Comparison of ENCODE assay signal across 20 mouse cellular contexts in the genomic region with DNA sequence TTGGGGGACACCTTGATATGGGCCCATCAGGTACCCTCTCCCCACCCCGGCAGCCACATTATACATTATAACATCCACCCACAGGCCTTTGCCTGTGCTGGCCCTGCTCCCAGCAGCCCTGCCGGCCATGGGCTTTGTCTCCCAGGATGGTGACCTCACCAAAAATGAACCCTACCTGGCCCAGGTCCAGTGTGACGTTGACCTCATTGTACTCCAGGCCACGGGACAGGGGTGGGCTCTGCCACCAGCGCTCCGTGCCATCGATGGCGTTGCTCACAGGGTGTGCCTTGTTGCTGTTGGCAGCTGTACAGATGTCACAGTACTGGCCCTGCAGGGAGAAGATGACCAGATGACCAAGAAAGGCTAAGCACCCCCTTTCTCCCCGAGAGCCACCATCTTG. TPM values are rescaled to one million over a fixed set of nuclear protein-coding genes. Genes with fewer than 3 reads are reported as not detected.
DNase-seq lines count a peak whose midpoint lies in the region; ATAC-seq and TF ChIP-seq lines count a peak whose summit lies in the region.
"Had no signal": no experiment of that assay in that cellular context is flagged by ENCODE, and none has a peak within 500 bp of the region (broad histone marks: within the 10 kb centered on the region; RNA-seq: fewer than 3 reads in every experiment).

No protein-coding gene starts in this region.

- H3K27me3 ChIP-seq in lung, embryonic 14.5 days (ENCODE audit: insufficient read depth, low read length): peaks cover 19% of the 10 kb centered on the region
- H3K27me3 ChIP-seq: intestine, embryonic 15.5 days had no signal

- TF ChIP-seq POLR2A in lung, adult 2 months (IDR thresholded peaks at IDR 0.05; ENCODE audit: borderline replicate concordance, extremely low read depth, low read depth, low read length): no peak

- no peak overlapping the region for H3K4me2 ChIP-seq in lung, embryonic 14.5 days
- H3K4me2 ChIP-seq: hindbrain, embryonic 14.5 days; liver, embryonic 12.5 days; neural tube, embryonic 15.5 days had no signal

- H3K36me3 ChIP-seq in lung, embryonic 14.5 days (ENCODE audit: insufficient read depth): no peaks in the 10 kb centered on the region
- H3K36me3 ChIP-seq: intestine, embryonic 15.5 days; liver, embryonic 12.5 days; neural tube, embryonic 15.5 days had no signal

- WGBS in lung, embryonic 14.5 days: 82% methylated on average over 9 of the region's 9 CpGs
- 28% methylated on average over 9 of the region's 9 CpGs for WGBS in lung, adult 2 months

- ATAC-seq in lung, embryonic 14.5 days (ENCODE audit: insufficient read depth): no peak
- ATAC-seq: forebrain, postnatal 0 days; intestine, embryonic 15.5 days; liver, embryonic 12.5 days had no signal

- no peak for DNase-seq in gastrocnemius, adult 2 months
- DNase-seq in gastrocnemius, postnatal 10 days: no peak
- DNase-seq in lung, embryonic 14.5 days: no peak
- no peak for DNase-seq in lung, adult 2 months
- DNase-seq in kidney, postnatal 10 days: peak; percentile 46
- DNase-seq in lung, postnatal 4 days: peak; percentile 29 to 34
- no peak for DNase-seq in left cerebral cortex, adult 18-20 months (ENCODE audit: low spot score in 2 of 2)
- DNase-seq in ovary, adult 18-20 months (ENCODE audit: low spot score): no peak
- DNase-seq: adrenal gland, postnatal 10 days; cerebellum, adult 11-12 months; forebrain, postnatal 0 days; heart, postnatal 10 days; midbrain, embryonic 14.5 days; thymus, postnatal 14 days had no signal

- peak overlapping the region; percentile 62 for H3K27ac ChIP-seq in gastrocnemius, adult 2 months
- H3K27ac ChIP-seq in lung, embryonic 14.5 days (ENCODE audit: low read depth): peak overlapping the region; percentile 30; the same call in 1 of the 2 replicates
- H3K27ac ChIP-seq: hindbrain, embryonic 14.5 days; liver, embryonic 12.5 days; neural tube, embryonic 15.5 days had no signal

- intact Hi-C loops in gastrocnemius, adult 2 months (cut with DNase I): no loop called here

- no peaks in the 10 kb centered on the region for H3K9me3 ChIP-seq in lung, embryonic 14.5 days (ENCODE audit: low read depth, low read length)
- H3K9me3 ChIP-seq: intestine, embryonic 15.5 days; liver, embryonic 12.5 days; neural tube, embryonic 15.5 days had no signal

- no peak for TF ChIP-seq CTCF in gastrocnemius, adult 2 months (IDR thresholded peaks at IDR 0.05)
- TF ChIP-seq CTCF in lung, embryonic 14.5 days (IDR thresholded peaks at IDR 0.05; ENCODE audit: low read depth): no peak
- no peak for TF ChIP-seq CTCF in lung, adult 2 months (IDR thresholded peaks at IDR 0.05; ENCODE audit: insufficient read depth, low read length)

- no peak overlapping the region for H3K4me3 ChIP-seq in gastrocnemius, adult 2 months
- H3K4me3 ChIP-seq in lung, embryonic 14.5 days (ENCODE audit: low read depth, low read length): no peak overlapping the region
- no peak overlapping the region for H3K4me3 ChIP-seq in lung, adult 2 months (replicated peaks; ENCODE audit: extremely low read depth, low read depth, low read length)
- H3K4me3 ChIP-seq: heart, adult 2 months; intestine, embryonic 15.5 days; liver, embryonic 12.5 days; myocyte; neural tube, embryonic 15.5 days had no signal

- H3K9ac ChIP-seq in lung, embryonic 14.5 days: no peak overlapping the region
- H3K9ac ChIP-seq: forebrain, postnatal 0 days; hindbrain, embryonic 14.5 days; intestine, embryonic 15.5 days; liver, embryonic 12.5 days; neural tube, embryonic 15.5 days had no signal

- peaks cover 43% of the 10 kb centered on the region for H3K4me1 ChIP-seq in lung, embryonic 14.5 days (ENCODE audit: insufficient read depth)
- H3K4me1 ChIP-seq in lung, adult 2 months (ENCODE audit: control insufficient read depth, insufficient read depth, low read length): peaks cover 67% of the 10 kb centered on the region

RNA-seq across cellular contexts. Expression of gene Lama5, which starts 4.6 kb away (rescaled TPM):
- total RNA-seq in gastrocnemius, adult 2 months (2021): 10 to 100 TPM; 10.5 to 14.8 TPM
- 10 to 100 TPM; 22.5 to 25.9 TPM for total RNA-seq in gastrocnemius, postnatal 10 days (2021)
- 95.0 and 95.1 TPM in 2 replicates for polyA plus RNA-seq in lung, embryonic 14.5 days (2014; fragmentation: Nextera tagmentation; extraction: Ambion mirVana)
- 145 and 148 TPM in 2 replicates for polyA plus RNA-seq in lung, adult 2 months (2012; rRNA removed)
- 10 to 100 TPM in 1 of 2 experiments, 1 to 10 TPM in 1; 8.2 to 11.2 TPM for total RNA-seq in left cerebral cortex, adult 18-20 months (2021)

RNA-seq across cellular contexts. Expression of gene Rps21, which starts 36.1 kb away (rescaled TPM):
- 100 to 1,000 TPM; 359 to 473 TPM for total RNA-seq in gastrocnemius, adult 2 months (2021)
- 100 to 1,000 TPM; 545 to 616 TPM for total RNA-seq in gastrocnemius, postnatal 10 days (2021)
- polyA plus RNA-seq in lung, embryonic 14.5 days (2014; fragmentation: Nextera tagmentation; extraction: Ambion mirVana): 630 and 724 TPM in 2 replicates
- polyA plus RNA-seq in lung, adult 2 months (2012; rRNA removed): 2,052 and 2,661 TPM in 2 replicates
- 100 to 1,000 TPM; 728 to 804 TPM for total RNA-seq in left cerebral cortex, adult 18-20 months (2021)

RNA-seq across cellular contexts. Expression of gene Adrm1, which starts 49.8 kb away (rescaled TPM):
- total RNA-seq in gastrocnemius, adult 2 months (2021): 100 to 1,000 TPM in 1 of 2 experiments, 10 to 100 TPM in 1; 99.5 to 121 TPM
- total RNA-seq in gastrocnemius, postnatal 10 days (2021): 100 to 1,000 TPM in 1 of 2 experiments, 10 to 100 TPM in 1; 97.8 to 108 TPM
- 160 and 163 TPM in 2 replicates for polyA plus RNA-seq in lung, embryonic 14.5 days (2014; fragmentation: Nextera tagmentation; extraction: Ambion mirVana)
- polyA plus RNA-seq in lung, adult 2 months (2012; rRNA removed): 108 and 114 TPM in 2 replicates
- 100 to 1,000 TPM; 106 to 111 TPM for total RNA-seq in left cerebral cortex, adult 18-20 months (2021)

RNA-seq across cellular contexts. Expression of gene Cables2, which starts 52.2 kb away (rescaled TPM):
- 1 to 10 TPM; 9.3 to 9.8 TPM for total RNA-seq in gastrocnemius, adult 2 months (2021)
- total RNA-seq in gastrocnemius, postnatal 10 days (2021): 10 to 100 TPM in 1 of 2 experiments, 1 to 10 TPM in 1; 9.3 to 10.3 TPM
- 24.0 and 25.6 TPM in 2 replicates for polyA plus RNA-seq in lung, embryonic 14.5 days (2014; fragmentation: Nextera tagmentation; extraction: Ambion mirVana)
- 22.7 and 28.2 TPM in 2 replicates for polyA plus RNA-seq in lung, adult 2 months (2012; rRNA removed)
- total RNA-seq in left cerebral cortex, adult 18-20 months (2021): 10 to 100 TPM; 30.5 to 33.7 TPM

Comparison
In these comparisons a context has a peak if more than half of its experiments do, and no peak if none do; other contexts are left out.
1. DNase-seq: peak in kidney, postnatal 10 days (single experiment) and lung, postnatal 4 days (2 of 2); none in gastrocnemius, adult 2 months (single experiment), gastrocnemius, postnatal 10 days (single experiment), lung, embryonic 14.5 days (single experiment), lung, adult 2 months (single experiment), left cerebral cortex, adult 18-20 months (0 of 2) and ovary, adult 18-20 months (single experiment).